Mouse (Mus musculus) stomach, postnatal 0 days (tissue): ENCODE measurements at regions not wholly inside any gene's neighbourhood (a gene's known extent, or its start where the extent isn't known, plus 50 kb on each side); places are given as distances from the start of the nearest gene placed in this dataset.

Experiments
- CTCF ChIP-seq: IDR thresholded peaks from 2 replicates; pipeline ENCODE4 v1.5.1; 2016; ENCODE audit warnings: antibody characterized with exemption, low read depth, mild to moderate bottlenecking, moderate library complexity
- EP300 ChIP-seq: optimal IDR thresholded peaks from 2 replicates; pipeline ENCODE3; 2016; ENCODE audit warnings: antibody characterized with exemption

DNA sequence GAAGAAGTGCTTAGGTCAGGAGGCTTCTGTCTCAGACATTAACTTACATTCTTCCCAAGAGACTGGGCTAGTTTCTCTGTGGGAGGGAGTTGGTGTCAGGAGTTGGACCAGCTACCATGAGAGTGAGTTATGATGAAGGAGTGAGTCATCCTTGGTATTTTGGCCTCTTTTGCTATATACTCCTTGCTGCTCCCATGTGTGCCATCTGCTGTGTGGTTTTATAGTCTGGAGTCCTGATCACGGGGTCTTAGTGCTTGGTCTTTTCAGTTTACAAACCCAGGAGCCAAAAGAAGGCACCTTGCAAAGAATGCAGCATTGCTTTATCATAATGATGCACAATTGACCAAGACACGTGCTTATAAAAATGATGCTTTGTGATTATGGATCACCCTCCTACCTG is 56.6 kb downstream of the Zfp503 start:
- TF ChIP-seq CTCF (no peak), EP300 (no peak)
